Mouse (Mus musculus): ENCODE measurements around the gene Itgal. TPM values are rescaled to one million over a fixed set of nuclear protein-coding genes. Genes with fewer than 3 reads are reported as not detected.
A peak's percentile ranks its signal among the peaks of the same experiment; 100 is the strongest.

Itgal gene
- total RNA-seq, 1 experiment, result 2.2 TPM

GRCm38 (mm10) chr7:127260309-127261111 lies 35.5 kb upstream of the Itgal start, which contains the start of gene Dctpp1:
TSS of gene Dctpp1 (minus strand) at chr7:127260709.
- H3K9me3 ChIP-seq (ENCODE audit: control insufficient read depth, insufficient read depth, low read depth, low read length), result no peaks in the 10 kb centered on the region
- in situ Hi-C loops (cut with MboI; ENCODE audit: low sequenced_read_pairs in 2 of 2, unreplicated experiment in 2 of 2), result no loop called here
- H3K4me1 ChIP-seq (ENCODE audit: control insufficient read depth in 2 of 2, insufficient read depth in 2 of 2, low read length in 2 of 2, poor library complexity in 1 of 2), result peaks cover 0 to 3% of the 10 kb centered on the region in 2 experiments; a peak in 1 of 4 replicates
- TF ChIP-seq ZC3H11A (IDR thresholded peaks at IDR 0.05; ENCODE audit: borderline replicate concordance, low read depth, low read length) (no peak), CHD2 (IDR thresholded peaks at IDR 0.05; ENCODE audit: low read depth, low read length) (peak; percentile 60; the same call in 1 of the 2 replicates), ZNF384 (IDR thresholded peaks at IDR 0.05; ENCODE audit: low read depth, low read length) (no peak), HCFC1 (IDR thresholded peaks at IDR 0.05; ENCODE audit: borderline replicate concordance, insufficient read depth, low read length) (peak; percentile 39; the same call in 1 of the 2 replicates), MAFK (IDR thresholded peaks at IDR 0.05; ENCODE audit: insufficient read depth, low read depth, low read length) (no peak)
- H3K4me3 ChIP-seq (ENCODE audit: insufficient read depth in 1 of 2, low read depth in 1 of 2, low read length in 2 of 2, poor library complexity in 1 of 2, severe bottlenecking in 1 of 2), result peak within 1 kb of the TSS; percentile 85 to 90
- DNase-seq (ENCODE audit: low read depth, low spot score), result peak; percentile 99
- H3K9ac ChIP-seq (ENCODE audit: insufficient read depth, low read depth, low read length, poor library complexity, severe bottlenecking), result peak within 1 kb of the TSS; percentile 92
- peak within 1 kb of the TSS; percentile 59; the same call in 1 of the 2 replicates for H3K27ac ChIP-seq (ENCODE audit: insufficient read depth, low read depth, low read length, poor library complexity, severe bottlenecking)
- peaks cover 26% of the 10 kb centered on the region for H3K36me3 ChIP-seq (ENCODE audit: control insufficient read depth, insufficient read depth, low read length, poor library complexity, severe bottlenecking)

GRCm38 (mm10) chr7:127262218-127262961 lies 33.7 kb upstream of the Itgal start:
- TF ChIP-seq HCFC1 (IDR thresholded peaks at IDR 0.05; ENCODE audit: borderline replicate concordance, insufficient read depth, low read length) (no peak), CHD2 (IDR thresholded peaks at IDR 0.05; ENCODE audit: low read depth, low read length) (no peak)
- DNase-seq (ENCODE audit: low read depth, low spot score), result no peak
- no peak overlapping the region for H3K4me3 ChIP-seq (ENCODE audit: insufficient read depth in 1 of 2, low read depth in 1 of 2, low read length in 2 of 2, poor library complexity in 1 of 2, severe bottlenecking in 1 of 2)
- no peak overlapping the region for H3K27ac ChIP-seq (ENCODE audit: insufficient read depth, low read depth, low read length, poor library complexity, severe bottlenecking)
- in situ Hi-C loops (cut with MboI; ENCODE audit: low sequenced_read_pairs in 2 of 2, unreplicated experiment in 2 of 2), result no loop called here
- H3K9ac ChIP-seq (ENCODE audit: insufficient read depth, low read depth, low read length, poor library complexity, severe bottlenecking), result no peak overlapping the region
- H3K36me3 ChIP-seq (ENCODE audit: control insufficient read depth, insufficient read depth, low read length, poor library complexity, severe bottlenecking), result peaks cover 13% of the 10 kb centered on the region
- peaks cover 0 to 3% of the 10 kb centered on the region in 2 experiments; a peak in 1 of 4 replicates for H3K4me1 ChIP-seq (ENCODE audit: control insufficient read depth in 2 of 2, insufficient read depth in 2 of 2, low read length in 2 of 2, poor library complexity in 1 of 2)
- no peaks in the 10 kb centered on the region for H3K9me3 ChIP-seq (ENCODE audit: control insufficient read depth, insufficient read depth, low read depth, low read length)

GRCm38 (mm10) chr7:127263526-127263925 lies 32.5 kb upstream of the Itgal start:
- Histone ChIP-seq H3K9ac (ENCODE audit: insufficient read depth, low read depth, low read length, poor library complexity, severe bottlenecking) (no peak overlapping the region), H3K9me3 (ENCODE audit: control insufficient read depth, insufficient read depth, low read depth, low read length) (no peaks in the 10 kb centered on the region), H3K4me3 (ENCODE audit: insufficient read depth in 1 of 2, low read depth in 1 of 2, low read length in 2 of 2, poor library complexity in 1 of 2, severe bottlenecking in 1 of 2) (no peak overlapping the region), H3K4me1 (ENCODE audit: control insufficient read depth in 2 of 2, insufficient read depth in 2 of 2, low read length in 2 of 2, poor library complexity in 1 of 2) (peaks cover 0 to 3% of the 10 kb centered on the region in 2 experiments; a peak in 1 of 4 replicates), H3K36me3 (ENCODE audit: control insufficient read depth, insufficient read depth, low read length, poor library complexity, severe bottlenecking) (peaks cover 5% of the 10 kb centered on the region), H3K27ac (ENCODE audit: insufficient read depth, low read depth, low read length, poor library complexity, severe bottlenecking) (no peak overlapping the region)
- TF ChIP-seq ZNF384 (IDR thresholded peaks at IDR 0.05; ENCODE audit: low read depth, low read length) (peak; percentile 85), MAFK (IDR thresholded peaks at IDR 0.05; ENCODE audit: insufficient read depth, low read depth, low read length) (no peak)
- DNase-seq (ENCODE audit: low read depth, low spot score), result no peak
- in situ Hi-C loops (cut with MboI; ENCODE audit: low sequenced_read_pairs in 2 of 2, unreplicated experiment in 2 of 2), result no loop called here

GRCm38 (mm10) chr7:127270256-127270655 lies 25.8 kb upstream of the Itgal start:
- TF ChIP-seq MAFK (IDR thresholded peaks at IDR 0.05; ENCODE audit: insufficient read depth, low read depth, low read length) (no peak), CHD2 (IDR thresholded peaks at IDR 0.05; ENCODE audit: low read depth, low read length) (no peak), ZC3H11A (IDR thresholded peaks at IDR 0.05; ENCODE audit: borderline replicate concordance, low read depth, low read length) (no peak), ZNF384 (IDR thresholded peaks at IDR 0.05; ENCODE audit: low read depth, low read length) (no peak), HCFC1 (IDR thresholded peaks at IDR 0.05; ENCODE audit: borderline replicate concordance, insufficient read depth, low read length) (no peak)
- in situ Hi-C loops (cut with MboI; ENCODE audit: low sequenced_read_pairs in 2 of 2, unreplicated experiment in 2 of 2), result no loop called here
- H3K9me3 ChIP-seq (ENCODE audit: control insufficient read depth, insufficient read depth, low read depth, low read length), result no peaks in the 10 kb centered on the region
- H3K27ac ChIP-seq (ENCODE audit: insufficient read depth, low read depth, low read length, poor library complexity, severe bottlenecking), result no peak overlapping the region
- H3K9ac ChIP-seq (ENCODE audit: insufficient read depth, low read depth, low read length, poor library complexity, severe bottlenecking), result no peak overlapping the region
- no peak for DNase-seq (ENCODE audit: low read depth, low spot score)
- H3K4me3 ChIP-seq (ENCODE audit: insufficient read depth in 1 of 2, low read depth in 1 of 2, low read length in 2 of 2, poor library complexity in 1 of 2, severe bottlenecking in 1 of 2), result no peak overlapping the region
- H3K4me1 ChIP-seq (ENCODE audit: control insufficient read depth in 2 of 2, insufficient read depth in 2 of 2, low read length in 2 of 2, poor library complexity in 1 of 2), result no peaks in the 10 kb centered on the region; a peak in 1 of 4 replicates
- H3K36me3 ChIP-seq (ENCODE audit: control insufficient read depth, insufficient read depth, low read length, poor library complexity, severe bottlenecking), result peaks cover 11% of the 10 kb centered on the region

Measured in ES-E14 (cell line).